Mouse (Mus musculus) gastrocnemius, postnatal 10 days (tissue): ENCODE data around the gene Clasp2. TPM values are rescaled to one million over a fixed set of nuclear protein-coding genes. Genes with fewer than 3 reads are reported as not detected.
"Not testable (repeated sequence)": the region's sequence is repeated elsewhere in the genome, so short reads cannot be mapped to it uniquely, and the experiment has no call there.

Source experiments
- DNase-seq: peaks from one replicate; pipeline ENCODE4 v3.0.0; 2021; ENCODE audit warnings: mixed read lengths
- total RNA-seq, 2 experiments: library from RNA; stranded (reverse); gene quantifications; 2 replicates each; pipeline ENCODE4 v1.2.3; 2021

Clasp2 gene
- total RNA-seq, 2 experiments from 2014 or later, result 48.2 to 52.2 TPM

GRCm38 (mm10) chr9:113822150-113822549 is 80.9 kb downstream of the Clasp2 start:
- DNase-seq, result no peak

DNA sequence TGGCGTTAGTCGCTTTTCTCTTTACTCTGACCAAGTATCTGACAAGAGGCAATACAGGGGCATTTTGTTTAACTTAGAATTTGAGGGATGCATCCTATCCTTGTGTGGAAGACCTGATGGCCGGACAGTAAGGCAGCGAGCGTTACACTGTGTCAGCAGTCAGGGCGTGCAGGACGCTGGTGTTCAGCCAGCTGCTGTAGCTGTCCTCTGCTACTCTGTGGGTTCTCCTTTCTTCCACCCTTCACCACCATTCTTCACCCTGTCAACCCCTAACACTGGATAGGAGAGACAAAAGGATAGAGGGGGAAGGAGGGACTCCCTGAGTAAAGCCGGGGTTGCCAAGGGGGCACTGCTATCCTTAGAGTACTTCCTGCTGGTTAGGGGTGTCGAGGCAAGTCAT is 87.4 kb downstream of the Clasp2 start:
- DNase-seq, result no peak

- DNase-seq, result no peak
Measured at GRCm38 (mm10) chr9:113830219-113830618, 88.9 kb downstream of the Clasp2 start.

- DNase-seq, result no peak
Measured at GRCm38 (mm10) chr9:113833481-113833880, 92.2 kb downstream of the Clasp2 start.

DNA sequence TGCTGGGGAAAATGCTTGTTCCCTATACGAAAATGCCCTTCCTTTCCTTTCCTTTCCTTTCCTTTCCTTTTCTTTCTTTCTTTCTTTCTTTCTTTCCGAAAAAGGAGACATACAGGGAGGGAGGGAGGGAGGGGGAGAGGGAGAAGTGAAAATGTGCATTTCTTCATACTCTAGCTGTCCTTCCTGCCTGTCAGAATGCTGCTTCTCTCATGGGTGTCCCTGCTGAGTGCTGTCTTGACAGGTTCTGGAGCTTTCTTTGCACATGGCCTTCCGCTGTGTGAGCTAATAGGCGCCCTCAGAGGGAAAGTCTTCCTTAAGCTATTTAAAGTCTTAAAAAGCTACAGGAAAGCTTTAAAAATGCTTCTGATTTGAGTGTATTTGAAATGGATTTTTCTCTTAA is 95.7 kb downstream of the Clasp2 start:
- no peak for DNase-seq

DNA sequence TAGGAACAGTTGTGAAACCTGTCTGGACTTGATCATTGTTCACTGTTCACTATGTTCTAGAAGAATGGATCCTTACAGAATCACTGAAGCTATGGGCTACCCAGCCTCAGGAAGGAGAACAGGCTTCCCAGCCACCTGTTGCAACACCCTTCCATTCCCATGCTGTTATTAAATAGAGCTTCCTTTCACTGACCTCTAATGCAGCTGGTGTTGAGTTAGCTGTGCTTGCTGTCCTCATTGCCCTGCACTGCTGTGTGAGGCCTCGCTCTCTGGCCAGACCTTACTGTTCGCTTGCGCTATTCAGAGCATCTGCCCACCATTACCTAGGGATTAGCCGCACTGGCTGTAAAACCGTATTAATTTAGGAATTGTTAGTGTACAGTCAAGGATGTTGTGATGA is 96.2 kb downstream of the Clasp2 start:
- DNase-seq, result no peak

DNA sequence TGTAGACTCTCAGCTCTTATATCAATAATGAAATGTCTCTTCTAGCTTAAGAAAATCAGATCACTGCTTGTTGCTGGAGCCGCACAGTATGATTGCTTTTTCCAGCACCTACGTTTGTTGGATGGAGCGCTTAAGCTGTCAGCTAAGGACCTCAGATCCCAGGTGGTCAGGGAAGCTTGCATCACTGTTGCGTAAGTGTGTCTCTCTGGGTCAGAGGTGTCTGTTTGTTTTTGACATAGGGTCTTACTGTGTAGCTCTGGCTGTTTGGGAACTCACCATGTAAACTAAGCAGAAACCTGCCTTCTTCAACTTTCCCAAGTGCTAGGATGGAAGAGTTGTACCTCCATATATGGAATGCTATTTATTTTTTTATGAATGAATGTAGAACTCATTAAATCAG is 102.8 kb downstream of the Clasp2 start:
- no peak for DNase-seq

GRCm38 (mm10) chr9:113855441-113855840 is 114.2 kb downstream of the Clasp2 start:
- DNase-seq, result no peak

GRCm38 (mm10) chr9:113857281-113857928 is 116.1 kb downstream of the Clasp2 start:
- no peak for DNase-seq

GRCm38 (mm10) chr9:113857929-113858440 is 116.7 kb downstream of the Clasp2 start:
- DNase-seq, result no peak

DNA sequence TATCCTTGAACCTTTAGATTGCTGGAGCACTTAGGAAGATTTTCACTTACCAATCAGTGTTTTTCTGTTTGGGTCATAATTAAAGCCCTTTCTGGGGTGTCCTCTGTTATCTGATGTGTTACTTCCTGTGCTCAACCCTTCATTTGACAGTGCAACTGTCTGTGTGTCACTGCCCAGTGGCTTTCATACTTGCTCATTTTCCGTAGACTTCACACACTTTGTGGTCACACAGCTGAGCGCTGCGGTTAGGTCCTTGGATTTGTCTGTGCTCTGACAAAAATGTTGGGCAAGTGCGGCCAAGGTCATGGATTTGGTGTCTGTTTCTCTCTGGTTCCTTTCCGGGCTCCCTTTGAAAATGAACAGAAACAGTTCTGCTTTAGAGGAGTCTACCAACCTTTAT is 118.1 kb downstream of the Clasp2 start:
- DNase-seq, result no peak

- DNase-seq, result no peak
Measured at GRCm38 (mm10) chr9:113863370-113863999, 122.2 kb downstream of the Clasp2 start.

DNA sequence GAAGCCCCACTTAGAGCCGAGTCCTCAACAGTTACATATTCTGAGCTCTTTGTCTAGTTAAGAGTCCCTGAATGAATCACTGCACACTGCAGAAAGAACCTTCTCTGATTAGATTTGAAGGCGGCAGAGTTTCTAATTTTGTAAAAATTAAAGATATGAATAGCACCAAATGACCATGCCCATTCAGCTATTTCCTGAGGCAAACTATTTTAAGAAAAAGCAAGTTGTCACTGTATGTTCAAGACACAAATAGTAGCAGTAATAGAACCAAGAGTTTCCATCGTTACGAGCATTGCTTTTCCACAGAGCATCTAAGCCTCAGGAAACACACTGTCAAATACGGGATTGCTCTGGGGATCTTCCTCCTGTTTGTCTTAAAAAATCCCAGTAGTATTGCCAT is 126.7 kb downstream of the Clasp2 start:
- DNase-seq, result no peak

GRCm38 (mm10) chr9:113894903-113895302 is 153.6 kb downstream of the Clasp2 start:
- DNase-seq, result no peak

DNA sequence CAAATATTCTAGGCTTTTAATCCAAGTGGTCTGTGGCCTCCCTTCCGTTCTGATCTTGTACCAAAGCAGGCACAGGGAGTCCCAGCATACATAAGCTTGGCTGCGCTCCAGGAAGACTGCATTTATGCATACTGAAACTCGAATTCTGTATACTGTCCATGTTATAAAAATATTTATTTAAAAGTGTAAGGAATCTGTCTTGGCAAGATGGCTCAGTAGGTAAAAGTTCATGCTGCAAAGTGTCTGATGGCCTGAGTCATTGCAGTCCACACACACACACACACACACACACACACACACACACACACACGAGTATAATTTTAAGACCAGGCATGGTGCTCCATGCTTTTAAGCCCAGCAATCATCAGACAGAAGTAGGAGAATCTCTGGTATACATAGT is 161.9 kb downstream of the Clasp2 start:
- no peak for DNase-seq

DNA sequence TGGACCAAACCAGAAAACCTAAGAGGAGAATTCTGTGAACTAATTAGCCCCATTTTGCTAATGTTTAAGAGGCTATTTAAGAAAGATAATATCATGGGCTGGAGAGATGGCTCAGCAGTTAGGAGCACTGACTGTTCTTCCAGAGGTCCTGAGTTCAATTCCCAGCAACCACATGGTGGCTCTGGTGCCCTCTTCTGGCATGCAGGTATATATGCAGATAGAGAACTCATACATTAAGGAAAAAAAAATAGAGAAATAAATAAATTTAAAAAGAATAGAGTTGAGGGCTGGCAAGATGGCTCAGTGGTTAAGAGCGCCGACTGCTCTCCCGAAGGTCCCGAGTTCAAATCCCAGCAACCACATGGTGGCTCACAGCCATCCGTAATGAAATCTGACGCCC is 163.0 kb downstream of the Clasp2 start:
- not testable (repeated sequence) for DNase-seq

- no peak for DNase-seq
Measured at GRCm38 (mm10) chr9:113915789-113916188, 174.5 kb downstream of the Clasp2 start.

DNA sequence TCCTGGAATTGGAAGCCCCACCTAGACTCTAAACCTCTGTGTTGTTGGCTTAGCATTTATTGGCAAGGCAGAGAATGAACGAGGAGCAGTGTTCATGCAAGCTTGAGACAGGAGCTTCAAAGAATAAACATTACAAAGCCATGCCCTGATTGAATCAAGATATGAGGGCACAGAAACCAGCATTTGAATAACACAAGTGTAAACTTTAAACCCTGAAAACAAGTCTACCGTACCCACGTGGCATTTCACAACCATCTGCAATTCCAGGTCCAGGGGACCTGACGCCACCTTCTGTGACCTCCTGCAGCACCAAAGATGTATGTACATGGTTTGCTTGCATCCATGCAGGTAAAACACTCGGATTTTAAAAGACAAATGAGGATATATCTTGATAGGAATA is 181.4 kb downstream of the Clasp2 start:
- DNase-seq, result no peak

DNA sequence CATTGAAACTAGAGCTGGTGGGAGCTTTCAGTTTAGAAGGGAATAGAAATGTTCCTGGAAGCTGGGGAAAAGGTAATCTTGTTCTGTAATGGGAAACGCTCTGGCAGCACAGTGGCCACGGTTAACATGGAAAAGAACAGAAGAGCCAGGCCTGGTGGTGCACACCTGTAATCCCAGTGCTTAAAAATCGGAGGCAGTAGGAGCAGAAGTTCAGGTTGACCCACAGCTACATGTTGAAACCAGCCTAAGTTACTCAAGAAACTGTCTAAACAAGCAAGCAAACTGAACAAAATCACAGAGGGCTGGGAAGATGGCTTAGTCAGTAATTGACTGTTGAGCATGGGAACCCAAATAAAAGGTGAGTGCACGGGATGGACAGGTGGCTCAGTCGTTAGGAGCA is 183.6 kb downstream of the Clasp2 start:
- DNase-seq, result no peak

GRCm38 (mm10) chr9:113928591-113928990 is 187.3 kb downstream of the Clasp2 start:
- DNase-seq, result no peak

DNA sequence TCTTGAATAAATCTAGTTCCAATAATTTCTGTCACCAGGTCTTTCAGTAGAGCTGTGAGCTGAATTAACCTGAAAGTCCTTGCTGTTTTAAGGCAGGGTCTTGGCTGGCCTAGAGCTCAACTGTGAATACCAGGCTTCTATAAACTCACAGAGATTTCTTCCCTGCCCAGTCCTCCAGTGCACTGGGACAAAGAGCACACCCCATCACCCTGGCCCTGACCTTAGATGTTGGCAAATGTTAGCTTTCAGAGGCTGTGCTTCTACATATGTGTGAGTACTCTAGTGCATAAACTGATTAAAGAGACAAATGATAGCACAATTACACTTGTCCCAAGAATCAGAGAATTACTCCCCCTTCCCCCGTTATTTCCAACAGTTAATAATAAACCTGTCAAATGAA is 188.4 kb downstream of the Clasp2 start:
- DNase-seq, result no peak

GRCm38 (mm10) chr9:113930534-113931374 is 189.5 kb downstream of the Clasp2 start, which contains the start of gene Ubp1:
Gene Ubp1, plus strand, starts transcription at chr9:113930934.
- peak; percentile 90 for DNase-seq
